Mouse (Mus musculus) spleen, adult 2 months (tissue): ENCODE results near the gene Gm45337. TPM values are rescaled to one million over a fixed set of nuclear protein-coding genes. Genes with fewer than 3 reads are reported as not detected.
"Not testable (repeated sequence)": the region's sequence is repeated elsewhere in the genome, so short reads cannot be mapped to it uniquely, and the experiment has no call there.

Experiments
- DNase-seq, 2 experiments: peaks; one replicate each; pipeline versions ENCODE4 v3.0.0 to v3.0.0-alpha.2; 2012 to 2021; ENCODE audit warnings: low spot score in 2 of 2, low read depth in 1 of 2
- H3K27ac ChIP-seq: fragments of 200-500 bp; 2 replicates; pipeline ENCODE4 v1.5.1; 2012; ENCODE audit warnings: low read length, inconsistent platforms; ENCODE audit not compliant: insufficient read depth
- H3K27me3 ChIP-seq: fragments of 200-500 bp; 2 replicates; pipeline ENCODE4 v1.6.1; 2012; ENCODE audit warnings: mild to moderate bottlenecking, moderate library complexity, low read length, inconsistent platforms; ENCODE audit not compliant: control insufficient read depth, insufficient read depth
- H3K36me3 ChIP-seq: fragments of 200-500 bp; 2 replicates; pipeline ENCODE4 v1.6.1; 2012; ENCODE audit warnings: mild to moderate bottlenecking, low read length, inconsistent platforms; ENCODE audit not compliant: control insufficient read depth, insufficient read depth
- H3K4me1 ChIP-seq: fragments of 200-500 bp; 2 replicates; pipeline ENCODE4 v1.6.1; 2011; ENCODE audit warnings: inconsistent platforms; ENCODE audit not compliant: control insufficient read depth, insufficient read depth, insufficient read length
- H3K4me3 ChIP-seq: fragments of 200-500 bp; 2 replicates; pipeline ENCODE4 v1.5.1; 2011; ENCODE audit warnings: mild to moderate bottlenecking, inconsistent platforms; ENCODE audit not compliant: insufficient read depth, insufficient read length; ENCODE audit errors: extremely low read depth
- CTCF ChIP-seq: fragments of 200-500 bp; IDR thresholded peaks from 2 replicates; pipeline ENCODE4 v1.5.1; 2011; ENCODE audit warnings: mild to moderate bottlenecking, inconsistent platforms; ENCODE audit not compliant: insufficient read depth, insufficient read length, insufficient replicate concordance; ENCODE audit errors: extremely low read depth
- POLR2A ChIP-seq: fragments of 200-500 bp; IDR thresholded peaks from 2 replicates; pipeline ENCODE4 v1.6.1; 2011; ENCODE audit warnings: low read depth, low read length, inconsistent platforms
- WGBS: fragments of 180-500 bp; shearing (Covaris S2); methylation state at CpG from one replicate; pipeline ENCODE4 v1.1.7; 2018; 5-methylcytosine and 5-hydroxymethylcytosine counted together
- polyA plus RNA-seq: library from polyadenylated mRNA; depleted of rRNA; stranded (reverse); fragments of >200 nt; gene quantifications from 2 replicates; pipeline ENCODE4 v1.2.3, GENCODE M21; 2012

Gene Gm45337
- polyA plus RNA-seq, 1 experiment: not detected

DNA sequence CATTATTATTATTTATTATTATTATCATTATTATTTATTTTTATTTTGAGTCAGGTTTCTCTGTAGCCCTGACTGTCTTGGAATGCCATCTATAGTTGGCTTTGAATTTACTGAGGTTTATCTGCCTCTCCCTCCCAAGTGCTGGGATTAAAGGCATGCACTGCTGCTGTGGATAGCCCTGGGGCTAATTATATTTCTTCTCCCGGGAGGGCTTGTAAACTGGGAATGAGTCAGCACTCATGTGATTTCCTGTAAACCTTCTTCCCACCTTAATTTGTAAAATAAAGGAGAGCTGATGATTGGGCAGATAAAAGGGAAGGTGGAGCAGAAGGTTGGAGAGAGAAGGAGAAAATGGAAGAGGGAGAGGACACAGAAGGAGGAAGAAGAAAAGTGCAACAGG, 3.7 kb downstream of the Gm45337 start:
- Histone ChIP-seq H3K4me1 (no peaks in the 10 kb centered on the region), H3K4me3 (no peak overlapping the region), H3K27me3 (no peaks in the 10 kb centered on the region), H3K27ac (no peak overlapping the region), H3K36me3 (no peaks in the 10 kb centered on the region)
- TF ChIP-seq CTCF (no peak), POLR2A (no peak)
- 11% methylated on average over 1 of the region's 1 CpGs for WGBS
- DNase-seq: no peak

DNA sequence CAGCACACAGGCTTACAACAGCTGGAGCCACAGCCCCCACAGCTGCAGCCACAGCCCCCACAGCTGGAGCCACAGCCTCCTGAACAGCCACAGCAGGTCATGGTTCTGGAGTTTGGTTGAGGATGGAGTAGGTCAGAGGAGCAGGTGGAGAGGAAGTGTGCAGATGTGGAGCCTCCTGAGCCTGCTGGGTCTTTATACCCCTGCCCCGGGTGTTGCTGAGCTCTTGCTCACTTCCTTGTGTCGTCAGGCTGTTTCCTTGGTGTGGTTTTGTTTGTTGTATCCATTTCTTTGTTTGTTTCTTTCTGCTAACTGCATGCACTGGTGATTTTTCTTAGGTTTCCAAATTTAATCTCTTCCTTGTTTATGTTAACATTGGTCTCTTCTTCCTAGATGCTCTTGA, 8.5 kb downstream of the Gm45337 start, which contains the start of gene Gm39115:
Gene Gm39115 (minus strand): TSS at position 101 of the 400 bp plus-strand sequence.
- not testable (repeated sequence) for H3K27me3 ChIP-seq, H3K4me1 ChIP-seq, H3K27ac ChIP-seq, DNase-seq, H3K36me3 ChIP-seq, H3K4me3 ChIP-seq
- WGBS: 2% methylated on average over 2 of the region's 2 CpGs

DNA sequence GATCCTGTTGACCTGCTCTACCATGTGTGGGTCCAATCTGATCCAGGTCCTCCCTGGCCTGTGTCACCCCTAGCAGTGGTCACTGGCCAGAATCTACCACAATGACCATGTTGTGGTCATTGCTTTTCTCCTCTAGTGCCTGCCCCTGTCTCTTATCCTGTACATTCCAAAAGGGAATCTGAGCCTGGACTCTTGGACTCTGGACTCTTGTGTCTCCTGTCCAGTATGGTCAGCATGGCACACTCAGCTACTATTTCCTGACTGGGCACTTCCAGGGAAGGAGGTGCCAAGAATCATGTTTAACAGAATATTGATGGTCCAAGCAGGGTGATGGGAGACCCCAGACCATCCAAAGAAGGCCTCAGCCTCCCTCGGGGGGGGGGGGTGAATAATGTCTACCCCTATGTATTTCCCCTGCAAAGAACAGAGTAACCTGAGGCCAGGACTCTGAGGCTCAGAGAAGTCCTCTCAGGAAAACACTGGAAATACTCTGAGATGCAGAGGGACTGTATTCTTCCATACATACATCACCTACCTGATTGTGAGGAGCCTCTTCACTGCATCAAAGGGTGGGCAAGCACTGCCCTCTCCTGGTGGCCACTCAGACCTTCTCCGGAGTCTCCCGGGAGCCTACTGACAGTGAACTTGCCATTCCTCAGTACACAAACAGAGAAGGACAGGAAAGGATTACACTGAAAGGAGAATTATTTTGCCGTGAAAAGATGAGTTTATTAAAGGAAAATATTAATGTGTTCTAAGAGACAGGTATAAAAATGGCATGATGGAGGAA, 10.0 kb downstream of the Gm45337 start:
- TF ChIP-seq POLR2A (no peak), CTCF (no peak)
- Histone ChIP-seq H3K36me3 (no peaks in the 10 kb centered on the region), H3K4me1 (no peaks in the 10 kb centered on the region), H3K27ac (no peak overlapping the region), H3K4me3 (no peak overlapping the region), H3K27me3 (no peaks in the 10 kb centered on the region)
- DNase-seq: no peak
- WGBS: 58% methylated on average over 4 of the region's 4 CpGs

DNA sequence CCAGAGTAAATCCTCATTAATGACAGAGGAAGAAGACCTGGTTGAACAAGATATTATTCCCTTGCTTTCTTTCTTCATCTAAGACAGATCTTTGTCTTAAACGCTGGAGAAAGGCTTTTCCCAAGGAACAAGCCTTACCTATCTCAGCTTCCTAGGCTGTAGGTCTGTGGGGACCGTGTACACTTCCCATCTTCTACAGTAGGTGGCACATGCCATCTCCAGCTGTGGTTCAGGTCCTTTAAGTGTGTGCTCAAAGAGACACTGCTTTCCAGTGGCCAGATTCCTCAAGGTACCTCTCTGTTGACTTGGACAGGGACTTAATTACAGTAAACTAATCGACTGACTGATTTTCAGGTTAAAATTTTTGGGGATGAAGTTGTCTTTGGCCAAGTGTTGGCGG, 15.6 kb downstream of the Gm45337 start:
- DNase-seq: no peak
- Histone ChIP-seq H3K27ac (no peak overlapping the region), H3K4me1 (no peaks in the 10 kb centered on the region), H3K4me3 (no peak overlapping the region), H3K36me3 (no peaks in the 10 kb centered on the region), H3K27me3 (no peaks in the 10 kb centered on the region)
- TF ChIP-seq CTCF (no peak), POLR2A (no peak)
- 52% methylated on average over 4 of the region's 4 CpGs for WGBS

DNA sequence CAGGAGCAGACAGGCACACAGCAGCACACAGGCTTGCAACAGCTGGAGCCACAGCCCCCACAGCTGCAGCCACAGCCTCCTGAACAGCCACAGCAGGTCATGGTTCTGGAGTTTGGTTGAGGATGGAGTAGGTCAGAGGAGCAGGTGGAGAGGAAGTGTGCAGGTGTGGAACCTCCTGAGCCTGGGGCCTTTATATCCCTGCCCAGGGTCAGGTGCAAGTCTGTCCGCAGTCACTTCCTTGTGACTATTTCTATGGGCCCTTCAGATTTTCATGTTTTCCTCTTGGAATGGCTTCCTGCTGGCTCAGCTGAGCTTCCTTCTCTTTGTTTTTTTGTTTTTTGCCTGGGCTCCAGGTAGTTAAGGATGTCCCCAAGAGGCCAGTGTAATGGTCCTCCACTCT, 23.8 kb downstream of the Gm45337 start, which contains the start of gene Gm45618:
Gene Gm45618 (minus strand): TSS at position 101 of the 400 bp plus-strand sequence.
- H3K36me3 ChIP-seq, H3K4me3 ChIP-seq, DNase-seq, H3K27me3 ChIP-seq, H3K4me1 ChIP-seq, H3K27ac ChIP-seq: not testable (repeated sequence)
- 87% methylated on average over 1 of the region's 1 CpGs for WGBS

DNA sequence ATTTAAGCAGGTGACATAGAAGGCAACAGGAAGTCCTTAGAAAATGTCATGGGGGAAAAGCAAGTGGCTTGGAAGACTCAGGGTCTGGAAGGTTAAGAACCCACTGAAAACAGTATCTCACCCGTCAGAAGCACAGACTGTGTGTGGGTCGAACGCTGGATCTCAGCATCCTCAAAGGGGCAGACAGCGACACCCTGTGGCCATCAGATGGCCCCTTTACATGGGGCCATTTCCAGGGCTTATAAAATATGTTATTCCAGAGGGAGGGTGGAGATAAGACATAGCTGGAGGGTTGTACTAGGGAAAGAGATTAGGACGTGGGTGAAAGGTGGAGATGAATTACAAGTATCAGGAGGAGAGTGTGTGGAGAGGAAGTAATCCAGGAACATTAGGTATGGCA, 24.8 kb downstream of the Gm45337 start:
- H3K4me1 ChIP-seq: no peaks in the 10 kb centered on the region
- no peaks in the 10 kb centered on the region for H3K36me3 ChIP-seq
- no peaks in the 10 kb centered on the region for H3K27me3 ChIP-seq
- no peak for DNase-seq
- no peak overlapping the region for H3K4me3 ChIP-seq
- TF ChIP-seq POLR2A: no peak
- TF ChIP-seq CTCF: no peak
- WGBS: 24% methylated on average over 5 of the region's 5 CpGs
- H3K27ac ChIP-seq: no peak overlapping the region

DNA sequence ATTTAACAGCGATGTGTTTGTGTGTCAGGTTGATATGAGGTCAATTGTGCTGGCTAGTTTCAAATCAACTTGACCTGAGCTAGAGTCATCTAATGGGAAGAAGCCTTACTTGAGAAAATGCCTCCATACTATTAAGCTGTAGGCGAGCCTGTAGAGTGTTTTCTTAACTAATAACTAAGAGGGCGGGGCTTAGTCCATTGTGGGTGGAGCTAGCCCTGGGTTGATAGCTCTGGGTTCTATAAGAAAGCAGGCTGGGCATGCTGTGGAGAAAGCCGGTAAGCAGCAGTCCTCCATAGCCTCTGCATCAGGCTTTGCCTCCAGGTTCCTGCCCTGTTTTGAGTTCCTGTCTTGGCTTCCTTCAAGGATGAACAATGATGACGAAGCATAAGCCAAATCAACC, 39.7 kb downstream of the Gm45337 start:
- no peak for DNase-seq
- no peak overlapping the region for H3K4me3 ChIP-seq
- 51% methylated on average over 5 of the region's 5 CpGs for WGBS
- no peaks in the 10 kb centered on the region for H3K27me3 ChIP-seq
- H3K4me1 ChIP-seq: no peaks in the 10 kb centered on the region
- H3K36me3 ChIP-seq: no peaks in the 10 kb centered on the region
- TF ChIP-seq CTCF: no peak
- TF ChIP-seq POLR2A: no peak
- no peak overlapping the region for H3K27ac ChIP-seq
